Comparison of ENCODE assay signal across 19 mouse cellular contexts in genomic region chr9:32652112-32652511, GRCm38 (mm10). TPM values are rescaled to one million over a fixed set of nuclear protein-coding genes. Genes with fewer than 3 reads are reported as not detected.
DNase-seq lines count a peak whose midpoint lies in the region; ATAC-seq and TF ChIP-seq lines count a peak whose summit lies in the region.
"Had no signal": no experiment of that assay in that cellular context is flagged by ENCODE, and none has a peak within 500 bp of the region (broad histone marks: within the 10 kb centered on the region; RNA-seq: fewer than 3 reads in every experiment).

No protein-coding gene starts in this region.

- ATAC-seq in common myeloid progenitor, adult 5-6 weeks (replicated peaks; ENCODE audit: low read depth, poor library complexity, severe bottlenecking): peak; percentile 80

- intact Hi-C loops in left cerebral cortex, adult 2 months (cut with DNase I): no loop called here
- intact Hi-C loops in left cerebral cortex, postnatal 36 days (cut with DNase I): no loop called here

- H3K27ac ChIP-seq in left cerebral cortex, adult 2 months: no peak overlapping the region
- H3K27ac ChIP-seq: forebrain, embryonic 12.5 days; heart, embryonic 13.5 days; hindbrain, embryonic 15.5 days; kidney, postnatal 0 days; layer of hippocampus, adult 2 months; liver, embryonic 14.5 days had no signal

- peak; percentile 28 for DNase-seq in 416B (ENCODE audit: low read depth)
- DNase-seq in B cell, adult 2 months: peak; percentile 81 to 83
- peak; percentile 15 to 76 for DNase-seq in natural killer cell, adult 2 months (ENCODE audit: low spot score in 2 of 2)
- DNase-seq in cerebellum, postnatal 36 days: no peak
- no peak for DNase-seq in left cerebral cortex, adult 2 months (ENCODE audit: extremely low spot score in 1 of 2, low spot score in 2 of 2)
- no peak for DNase-seq in left cerebral cortex, postnatal 36 days (ENCODE audit: low spot score in 2 of 2)
- DNase-seq: cerebellum, postnatal 14 days; gastrocnemius, postnatal 25 days; heart, postnatal 36 days; kidney, adult 11 months; lung, postnatal 14 days had no signal

- TF ChIP-seq CTCF in left cerebral cortex, adult 2 months (IDR thresholded peaks at IDR 0.05): no peak

- H3K4me3 ChIP-seq in left cerebral cortex, adult 2 months: no peak overlapping the region
- H3K4me3 ChIP-seq: forebrain, embryonic 12.5 days; heart, embryonic 13.5 days; hindbrain, embryonic 15.5 days; layer of hippocampus, adult 2 months; myocyte had no signal

RNA-seq across cellular contexts. Expression of gene Ets1, which starts 16.1 kb away (rescaled TPM):
- total RNA-seq in common myeloid progenitor, adult 5-6 weeks (2017): 6.4 and 8.4 TPM in 2 replicates
- 10 to 100 TPM in 1 of 2 experiments, 1 to 10 TPM in 1; 7.8 to 11.2 TPM for total RNA-seq in left cerebral cortex, adult 2 months (2021)
- 10 to 100 TPM; 11.5 to 11.6 TPM for total RNA-seq in left cerebral cortex, postnatal 36 days (2021)

Comparison
In these comparisons a context has a peak if more than half of its experiments do, and no peak if none do; other contexts are left out.
1. DNase-seq: peak in 416B (single experiment), B cell, adult 2 months (2 of 2) and natural killer cell, adult 2 months (2 of 2); none in cerebellum, postnatal 36 days (0 of 2), left cerebral cortex, adult 2 months (0 of 2) and left cerebral cortex, postnatal 36 days (0 of 2).